Mouse (Mus musculus): Measurements from ENCODE around the gene Adgrg1.

Gene Adgrg1

GRCm38 (mm10) chr8:94978131-94978530, 3.6 kb downstream of the Adgrg1 start:
- no peak for DNase-seq

- no peak for DNase-seq
These were observed 4.2 kb downstream of the Adgrg1 start for GRCm38 (mm10) chr8:94978593-94979319.

- no peak for DNase-seq
These were observed 5.6 kb downstream of the Adgrg1 start for GRCm38 (mm10) chr8:94980176-94980575.

GRCm38 (mm10) chr8:94980976-94981375, 6.4 kb downstream of the Adgrg1 start:
- DNase-seq, result peak in 1 of 2 experiments; percentile 10

GRCm38 (mm10) chr8:94981848-94982247, 7.3 kb downstream of the Adgrg1 start:
- peak in 1 of 2 experiments; percentile 62 for DNase-seq

GRCm38 (mm10) chr8:94983146-94983545, 8.6 kb downstream of the Adgrg1 start:
- no peak for DNase-seq

- peak in 1 of 2 experiments; percentile 41 for DNase-seq
These were observed 9.4 kb downstream of the Adgrg1 start for GRCm38 (mm10) chr8:94983881-94984516.

GRCm38 (mm10) chr8:94985023-94985422, 10.5 kb downstream of the Adgrg1 start:
- DNase-seq, result no peak

- peak; percentile 55 to 72 for DNase-seq
These were observed 12.1 kb downstream of the Adgrg1 start for GRCm38 (mm10) chr8:94986676-94987075.

- no peak for DNase-seq
These were observed 13.0 kb downstream of the Adgrg1 start for GRCm38 (mm10) chr8:94987553-94987952.

- DNase-seq, result no peak
These were observed 14.1 kb downstream of the Adgrg1 start for GRCm38 (mm10) chr8:94988619-94989018.

GRCm38 (mm10) chr8:94989711-94990110, 15.2 kb downstream of the Adgrg1 start:
- peak; percentile 70 to 84 for DNase-seq

- DNase-seq, result no peak
These were observed 16.3 kb downstream of the Adgrg1 start for GRCm38 (mm10) chr8:94990598-94991453.

GRCm38 (mm10) chr8:94991454-94991994, 17.0 kb downstream of the Adgrg1 start:
- DNase-seq, result no peak

GRCm38 (mm10) chr8:94992010-94992409, 17.5 kb downstream of the Adgrg1 start:
- DNase-seq, result no peak

GRCm38 (mm10) chr8:94992534-94992933, 18.0 kb downstream of the Adgrg1 start:
- peak; percentile 63 to 82 for DNase-seq

- DNase-seq, result peak in 1 of 2 experiments; percentile 51
These were observed 18.6 kb downstream of the Adgrg1 start for GRCm38 (mm10) chr8:94992996-94993724.

- peak in 1 of 2 experiments; percentile 65 for DNase-seq
These were observed 19.5 kb downstream of the Adgrg1 start for GRCm38 (mm10) chr8:94994006-94994405.

GRCm38 (mm10) chr8:94994510-94994909, 20.0 kb downstream of the Adgrg1 start:
- no peak for DNase-seq

- no peak for DNase-seq
These were observed 20.9 kb downstream of the Adgrg1 start for GRCm38 (mm10) chr8:94995336-94995893.

GRCm38 (mm10) chr8:94996037-94996436, 21.5 kb downstream of the Adgrg1 start:
- no peak for DNase-seq
